Mouse (Mus musculus) neural tube, embryonic 13.5 days (tissue): ENCODE measurements at regions not wholly inside any gene's neighbourhood (a gene's known extent, or its start where the extent isn't known, plus 50 kb on each side); places are given as distances from the start of the nearest gene placed in this dataset.

Experiments
- ATAC-seq: fragments of 200-750 bp; cut with Nextera tagmentation; 2 replicates; pipeline ENCODE4 v1.8.0; 2017; ENCODE audit warnings: low read depth, mild to moderate bottlenecking, moderate TSS enrichment, moderate library complexity
- H3K27ac ChIP-seq: fragments of 300-500 bp; sonication (generic); replicated peaks from 2 replicates; pipeline ENCODE4 v1.5.1; 2015; ENCODE audit warnings: moderate library complexity, mild to moderate bottlenecking, inconsistent platforms
- H3K27me3 ChIP-seq: fragments of 300-500 bp; sonication (generic); 2 replicates; pipeline ENCODE4 v1.6.1; 2015; ENCODE audit warnings: mild to moderate bottlenecking, inconsistent platforms
- H3K36me3 ChIP-seq: fragments of 300-500 bp; sonication (generic); 2 replicates; pipeline ENCODE4 v1.6.1; 2015; ENCODE audit warnings: mild to moderate bottlenecking, inconsistent platforms
- H3K4me1 ChIP-seq: fragments of 300-500 bp; sonication (generic); replicated peaks from 2 replicates; pipeline ENCODE4 v1.6.1; 2015; ENCODE audit warnings: inconsistent platforms
- H3K4me2 ChIP-seq: fragments of 300-500 bp; sonication (generic); 2 replicates; pipeline ENCODE4 v1.6.1; 2015; ENCODE audit warnings: inconsistent platforms, mild to moderate bottlenecking, moderate library complexity
- H3K4me3 ChIP-seq: fragments of 300-500 bp; sonication (generic); 2 replicates; pipeline ENCODE4 v1.5.1; 2015; ENCODE audit warnings: mild to moderate bottlenecking, inconsistent platforms
- H3K9ac ChIP-seq: fragments of 300-500 bp; sonication (generic); 2 replicates; pipeline ENCODE4 v1.6.1; 2015; ENCODE audit warnings: moderate library complexity, mild to moderate bottlenecking, inconsistent platforms
- H3K9me3 ChIP-seq: fragments of 300-500 bp; sonication (generic); 2 replicates; pipeline ENCODE4 v1.6.1; 2016; ENCODE audit warnings: inconsistent platforms
- WGBS: fragments of 180-500 bp; shearing (Covaris S2); methylation state at CpG from one replicate; pipeline ENCODE4 v1.1.7; 2015; 5-methylcytosine and 5-hydroxymethylcytosine counted together

DNA sequence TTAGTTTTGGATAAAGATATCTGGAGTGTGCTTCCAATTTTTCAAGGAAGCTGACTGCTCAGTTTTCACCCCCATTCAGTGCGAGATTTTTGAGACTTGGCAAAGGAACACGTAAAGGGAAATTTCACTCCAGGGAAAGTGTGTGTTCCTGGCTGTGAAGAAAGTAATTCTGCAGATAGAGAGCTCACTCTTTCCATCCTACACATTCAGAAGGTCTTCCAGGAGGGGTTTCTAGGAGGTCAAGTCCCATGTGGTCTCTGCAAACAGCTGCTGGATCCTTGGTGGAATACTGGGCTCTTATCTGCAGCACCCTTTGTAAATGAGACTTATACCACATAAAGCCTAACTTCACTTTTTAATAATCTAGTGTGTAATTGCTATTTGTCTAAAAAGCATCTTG is 226.6 kb upstream of the Fat3 start:
- no peaks in the 10 kb centered on the region for H3K36me3 ChIP-seq
- no peaks in the 10 kb centered on the region for H3K4me1 ChIP-seq
- no peaks in the 10 kb centered on the region for H3K9me3 ChIP-seq
- H3K4me2 ChIP-seq, result no peak overlapping the region
- H3K9ac ChIP-seq, result no peak overlapping the region
- no peak overlapping the region for H3K27ac ChIP-seq
- H3K27me3 ChIP-seq, result no peaks in the 10 kb centered on the region
- no peak overlapping the region for H3K4me3 ChIP-seq
- ATAC-seq, result no peak
- 82% methylated on average over 2 of the region's 2 CpGs for WGBS

- no peaks in the 10 kb centered on the region for H3K36me3 ChIP-seq
- no peaks in the 10 kb centered on the region for H3K27me3 ChIP-seq
- 88% methylated on average over 3 of the region's 3 CpGs for WGBS
Measured at GRCm38 (mm10) chr9:16702431-16702830, 201.3 kb upstream of the Fat3 start.

DNA sequence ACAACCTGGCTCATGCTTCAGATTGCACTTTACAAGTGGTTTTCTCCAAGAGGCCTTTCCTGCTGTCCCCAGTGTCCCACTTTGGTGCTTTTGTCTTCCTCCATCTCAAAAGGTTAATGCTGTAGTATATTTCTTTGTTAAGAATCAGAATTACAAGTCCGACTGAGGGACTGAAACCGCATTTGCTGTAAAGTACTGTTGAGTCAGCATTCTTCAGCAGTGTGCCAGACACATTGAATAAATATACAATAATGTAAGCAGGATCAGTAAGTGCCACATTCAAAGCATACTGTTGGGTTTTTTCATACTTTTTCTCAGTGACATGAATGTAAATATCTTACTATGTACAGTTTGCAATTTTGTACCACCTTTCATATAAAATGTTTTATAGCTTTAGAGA is 160.4 kb upstream of the Fat3 start:
- H3K9ac ChIP-seq, result no peak overlapping the region
- H3K9me3 ChIP-seq, result no peaks in the 10 kb centered on the region
- H3K27ac ChIP-seq, result no peak overlapping the region
- H3K36me3 ChIP-seq, result no peaks in the 10 kb centered on the region
- H3K4me1 ChIP-seq, result no peaks in the 10 kb centered on the region
- H3K27me3 ChIP-seq, result no peaks in the 10 kb centered on the region
- ATAC-seq, result no peak
- H3K4me3 ChIP-seq, result no peak overlapping the region
- no peak overlapping the region for H3K4me2 ChIP-seq
- 66% methylated on average over 2 of the region's 2 CpGs for WGBS

More at GRCm38 (mm10) chr9:16702431-16702830, 201.3 kb upstream of the Fat3 start:
- H3K9ac ChIP-seq, result no peak overlapping the region
- no peaks in the 10 kb centered on the region for H3K4me1 ChIP-seq
- no peak overlapping the region for H3K4me2 ChIP-seq
- H3K4me3 ChIP-seq, result no peak overlapping the region
- H3K9me3 ChIP-seq, result no peaks in the 10 kb centered on the region
- no peak overlapping the region for H3K27ac ChIP-seq
- ATAC-seq, result no peak

DNA sequence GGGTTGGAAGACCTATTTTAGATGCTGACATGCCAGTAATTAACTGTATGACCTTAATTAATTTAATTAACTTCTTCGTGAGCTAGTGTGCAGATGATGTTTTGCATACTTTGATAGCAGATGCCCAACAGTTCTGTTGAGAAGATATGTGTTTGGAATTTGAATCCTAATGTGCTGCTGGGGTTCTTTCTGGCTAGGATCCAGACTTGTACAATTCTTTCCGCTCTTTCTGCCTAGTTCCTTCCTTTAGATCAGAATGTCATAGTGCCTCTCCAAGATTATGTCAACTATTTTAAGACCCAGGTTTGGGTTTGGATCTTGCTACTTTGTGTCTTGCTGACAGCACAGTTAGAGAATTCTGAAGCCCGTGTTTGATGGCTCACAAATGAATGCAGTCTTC is 159.9 kb upstream of the Fat3 start:
- Histone ChIP-seq H3K4me1 (no peaks in the 10 kb centered on the region), H3K27ac (no peak overlapping the region), H3K4me2 (no peak overlapping the region), H3K9me3 (no peaks in the 10 kb centered on the region), H3K4me3 (no peak overlapping the region), H3K27me3 (no peaks in the 10 kb centered on the region), H3K36me3 (no peaks in the 10 kb centered on the region), H3K9ac (no peak overlapping the region)
- no peak for ATAC-seq
- 54% methylated on average over 3 of the region's 3 CpGs for WGBS
